Mouse (Mus musculus) mouse embryonic stem cell (cell line): ENCODE measurements around the gene Plekhg4.

Experiments
- in situ Hi-C, 2 experiments: fragments of 300-500 bp; cut with MboI; formaldehyde crosslinking; loops; 1 replicate in 1 of 2; 3 replicates in 1 of 2; pipeline ENCODE4 v1.14.3; 2019 to 2020; ENCODE audit warnings: low sequenced_read_pairs in 2 of 2, low pct_unique_long_range_greater_than_20kb in 1 of 2, mixed read lengths in 1 of 2; ENCODE audit not compliant: unreplicated experiment in 1 of 2

The Plekhg4 gene

GRCm38 (mm10) chr8:105347428-105348221, 25.4 kb upstream of the Plekhg4 start, which contains the start of gene Fhod1:
TSS of gene Fhod1 (minus strand) at chr8:105347953.
- in situ Hi-C loops: no loop called here

- in situ Hi-C loops: no loop called here
Observed at GRCm38 (mm10) chr8:105348450-105349095, 24.5 kb upstream of the Plekhg4 start, which contains the start of gene Slc9a5. TSS of gene Slc9a5 (plus strand) at chr8:105348843.

- in situ Hi-C loops: no loop called here
Observed at GRCm38 (mm10) chr8:105349096-105349771, 23.8 kb upstream of the Plekhg4 start.

DNA sequence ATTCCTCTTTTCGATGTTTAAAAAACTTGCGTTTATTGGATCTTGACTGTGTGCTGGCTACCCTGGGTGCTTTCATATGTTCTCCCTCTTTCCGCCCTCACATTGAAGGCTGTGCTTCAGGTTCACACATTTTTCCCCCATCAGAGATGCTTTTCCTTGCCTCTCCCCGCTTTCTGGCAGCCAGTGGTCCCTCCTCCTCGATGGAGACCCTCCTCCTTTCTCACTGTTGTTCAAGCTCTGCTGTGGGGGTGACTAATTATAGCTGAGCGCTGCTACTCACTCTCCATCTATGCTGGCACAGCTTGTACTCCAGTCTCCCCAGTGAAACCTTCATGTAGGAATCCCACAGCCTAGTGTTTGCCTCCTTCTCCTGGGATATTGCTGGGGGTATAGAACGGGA, 22.9 kb upstream of the Plekhg4 start:
- in situ Hi-C loops: no loop called here

- in situ Hi-C loops: no loop called here
Observed at GRCm38 (mm10) chr8:105353583-105354135, 19.4 kb upstream of the Plekhg4 start.

DNA sequence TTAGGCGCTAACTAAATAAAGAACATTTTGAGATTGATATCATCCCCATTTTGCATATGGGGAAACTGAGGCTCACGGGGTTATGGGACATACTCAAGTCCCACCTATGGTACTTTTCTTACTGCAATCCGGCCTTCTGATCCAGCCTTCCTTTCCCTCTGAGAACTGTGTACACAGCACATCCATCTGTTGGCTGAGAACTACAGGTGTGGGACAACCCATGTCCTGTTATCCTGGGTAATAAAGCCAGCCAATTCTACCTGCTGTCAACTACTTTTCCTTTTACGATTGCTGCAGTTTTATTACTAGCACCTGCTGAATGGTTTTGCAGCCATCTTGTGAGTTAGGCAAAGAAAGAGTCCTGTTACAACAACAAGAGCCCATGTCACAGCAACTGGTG, 18.5 kb upstream of the Plekhg4 start:
- in situ Hi-C loops: no loop called here

- in situ Hi-C loops: no loop called here
Observed at GRCm38 (mm10) chr8:105355179-105356024, 17.7 kb upstream of the Plekhg4 start.

DNA sequence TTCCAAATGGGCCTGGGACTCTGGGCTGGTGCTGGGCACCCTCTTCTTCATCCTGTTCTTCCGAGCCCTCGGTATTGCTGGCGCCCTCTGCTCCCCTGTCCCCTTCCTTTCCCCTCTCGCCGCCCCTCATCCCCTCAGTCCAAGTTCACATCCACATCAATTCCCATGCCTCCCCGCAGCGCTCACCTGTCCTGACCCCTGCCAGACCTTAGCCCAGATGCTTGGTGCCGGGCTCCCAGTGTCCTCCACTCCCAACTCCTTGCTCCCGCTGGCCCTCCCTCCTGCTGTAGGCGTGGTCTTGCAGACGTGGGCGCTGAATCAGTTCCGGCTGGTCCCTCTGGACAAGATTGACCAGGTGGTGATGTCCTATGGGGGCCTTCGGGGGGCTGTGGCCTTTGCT, 16.4 kb upstream of the Plekhg4 start:
- in situ Hi-C loops: no loop called here

DNA sequence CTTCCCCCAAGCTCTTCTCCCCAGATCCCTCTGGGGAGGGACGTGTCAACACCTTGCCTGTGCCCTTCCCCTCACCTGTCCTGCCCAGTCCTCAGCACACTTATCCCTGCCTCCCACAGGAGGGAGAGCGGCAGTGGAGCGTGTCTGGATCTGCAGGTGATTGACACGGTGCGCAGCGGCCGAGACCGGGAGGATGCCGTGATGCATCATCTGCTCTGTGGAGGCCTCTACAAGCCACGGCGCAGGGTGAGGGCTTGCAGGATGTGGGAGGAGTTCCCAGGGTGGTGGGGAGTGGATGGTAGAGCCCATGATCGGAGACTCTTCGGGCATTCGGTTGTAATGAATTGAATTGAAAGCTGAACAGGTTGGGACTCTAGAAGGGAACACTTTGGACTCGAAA, 13.9 kb upstream of the Plekhg4 start:
- in situ Hi-C loops: no loop called here

DNA sequence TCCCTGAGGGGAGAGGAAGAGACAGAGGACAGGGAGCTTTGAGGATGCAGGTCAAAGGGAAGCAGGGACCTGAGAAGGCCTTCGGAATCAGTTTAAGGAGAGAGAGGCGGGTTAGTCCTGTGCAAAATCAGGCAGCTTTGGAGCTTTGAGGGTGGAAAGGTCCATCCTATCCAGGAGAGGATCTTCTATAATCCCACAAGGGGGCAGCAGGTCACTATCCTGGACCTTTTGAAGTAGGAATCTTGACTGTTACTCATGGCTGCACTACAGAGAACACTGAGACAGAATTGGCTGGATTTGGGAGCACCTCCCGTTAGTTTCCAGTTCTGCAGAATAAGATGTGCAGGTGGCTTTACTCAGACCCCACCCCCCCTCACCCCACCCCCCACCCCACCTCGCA, 13.4 kb upstream of the Plekhg4 start:
- in situ Hi-C loops: no loop called here

GRCm38 (mm10) chr8:105361751-105362702, 11.0 kb upstream of the Plekhg4 start:
- in situ Hi-C loops: no loop called here

DNA sequence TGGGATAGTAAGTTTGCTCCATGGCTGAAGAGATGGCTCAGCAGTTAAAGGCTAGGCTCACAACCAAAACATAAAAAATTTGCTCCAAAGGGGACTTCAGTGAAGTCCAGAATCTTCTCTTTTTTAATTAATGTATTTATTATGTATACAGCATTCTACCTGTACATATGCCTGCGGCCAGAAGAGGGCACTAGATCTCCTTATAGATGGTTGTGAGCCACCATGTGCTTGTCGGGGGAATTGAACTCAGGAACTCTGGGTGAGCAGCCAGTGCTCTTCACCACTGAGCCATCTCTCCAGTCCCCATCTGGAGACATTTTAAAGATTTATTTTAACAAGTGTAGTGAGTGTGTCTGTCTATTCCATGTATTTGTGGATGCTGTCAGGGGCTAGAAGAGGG, 6.0 kb upstream of the Plekhg4 start:
- in situ Hi-C loops: no loop called here

DNA sequence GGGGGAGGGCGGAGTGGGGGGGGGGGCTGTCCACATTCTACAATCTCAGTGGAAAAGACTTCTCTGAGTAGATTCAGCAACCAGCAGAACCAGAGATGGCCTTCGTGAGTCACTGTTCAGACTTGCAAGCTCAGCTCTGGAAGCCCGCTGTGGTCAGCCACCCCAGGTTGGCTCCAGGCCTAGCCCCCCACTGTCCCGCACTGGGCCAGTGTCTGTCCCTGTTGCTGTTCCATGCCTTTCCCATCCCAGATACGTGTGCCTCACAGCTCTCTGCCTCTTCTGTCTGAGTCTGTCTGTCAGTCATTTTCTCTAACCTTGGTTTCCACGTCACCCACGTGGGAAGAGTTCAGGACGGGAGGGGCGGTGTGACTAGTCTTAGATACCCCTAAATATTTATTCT, 601 bp upstream of the Plekhg4 start:
- in situ Hi-C loops: no loop called here

GRCm38 (mm10) chr8:105374513-105374966, 1.5 kb downstream of the Plekhg4 start:
- in situ Hi-C loops: no loop called here

GRCm38 (mm10) chr8:105378673-105379072, 5.6 kb downstream of the Plekhg4 start:
- in situ Hi-C loops: no loop called here

DNA sequence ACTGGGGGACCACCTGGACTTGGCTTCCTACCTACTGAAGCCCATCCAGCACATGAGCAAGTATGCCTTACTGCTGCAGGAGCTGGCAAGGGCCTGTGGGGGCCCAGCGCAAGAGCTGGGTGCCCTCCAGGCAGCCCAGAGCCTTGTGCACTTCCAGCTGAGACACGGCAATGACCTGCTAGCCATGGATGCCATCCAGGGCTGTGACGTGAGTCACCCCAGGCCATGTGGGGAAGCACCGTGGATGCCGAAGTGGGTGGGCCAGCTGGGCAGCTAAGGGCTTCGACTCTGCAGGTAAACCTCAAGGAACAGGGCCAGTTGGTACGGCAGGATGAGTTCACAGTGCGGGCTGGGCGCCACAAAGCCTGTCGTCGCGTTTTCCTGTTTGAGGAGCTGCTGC, 7.2 kb downstream of the Plekhg4 start:
- in situ Hi-C loops: no loop called here

DNA sequence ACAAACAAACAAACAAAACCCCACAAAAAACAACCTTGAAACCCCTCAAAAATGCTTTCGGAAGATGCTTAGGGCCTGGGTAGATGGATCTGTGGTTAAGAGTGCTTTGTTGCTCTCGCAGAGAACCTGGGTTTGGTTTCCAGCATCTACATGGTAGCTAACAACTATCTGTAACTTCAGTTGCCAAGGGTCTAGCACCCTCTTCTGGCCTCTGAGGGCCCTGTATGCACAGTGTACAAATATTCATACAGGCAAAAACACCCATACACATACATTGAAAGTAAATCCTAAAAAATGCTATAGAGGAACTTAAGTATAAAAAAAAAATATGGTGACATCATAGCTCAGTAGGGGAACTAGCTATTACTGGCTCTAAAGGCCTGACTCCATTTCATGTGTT, 11.0 kb downstream of the Plekhg4 start:
- in situ Hi-C loops: no loop called here
